Mouse (Mus musculus) spleen, postnatal 4 days (tissue): ENCODE measurements around the gene Gsdma.
A peak's percentile ranks its signal among the peaks of the same experiment; 100 is the strongest.
"Not testable (repeated sequence)": the region's sequence is repeated elsewhere in the genome, so short reads cannot be mapped to it uniquely, and the experiment has no call there.

Experiments used
- DNase-seq, 2 experiments: peaks; one replicate each; pipeline ENCODE4 v3.0.0; 2022; ENCODE audit warnings: low spot score in 2 of 2

The Gsdma gene

DNA sequence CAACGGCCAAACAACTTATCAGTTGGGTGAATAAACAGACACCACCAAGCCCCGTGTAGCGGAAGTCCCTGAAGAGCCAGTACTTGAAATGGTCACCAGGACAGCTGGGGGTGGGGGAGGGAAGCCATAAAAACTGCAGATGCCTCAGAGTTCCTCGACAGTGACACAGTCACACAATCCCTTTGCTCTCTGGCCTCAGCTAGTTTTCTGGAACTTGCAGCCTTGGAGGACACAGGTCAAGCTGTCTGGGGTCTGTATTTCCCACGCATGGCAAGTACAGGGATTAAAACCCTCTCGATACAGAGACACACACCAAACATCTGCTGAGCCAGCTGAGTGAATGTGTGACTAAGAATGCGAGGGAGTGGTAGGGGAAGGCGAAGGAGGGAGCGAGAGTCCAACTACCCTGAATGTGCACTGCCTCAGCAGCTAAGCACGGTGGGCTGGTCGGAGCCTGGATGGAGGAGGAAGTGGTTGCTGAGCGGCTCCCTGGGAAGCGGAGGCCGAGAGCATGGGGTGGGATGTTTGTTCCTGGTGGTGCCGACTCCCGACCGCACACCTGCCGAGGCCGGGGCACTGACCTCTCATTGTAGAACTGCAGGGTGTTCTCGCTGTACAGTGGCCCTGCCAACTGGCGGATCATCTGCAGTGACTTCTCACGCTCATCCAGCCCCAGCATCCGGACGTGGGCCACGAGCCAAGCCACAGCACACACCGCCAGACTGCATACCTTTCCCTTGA, 45.0 kb downstream of the Gsdma start:
- DNase-seq, result no peak

- DNase-seq, result peak; percentile 77 to 93
Measured at GRCm38 (mm10) chr11:98710416-98711045, 46.4 kb downstream of the Gsdma start.

GRCm38 (mm10) chr11:98711046-98711434, 46.9 kb downstream of the Gsdma start:
- DNase-seq, result peak in 1 of 2 experiments; percentile 58

DNA sequence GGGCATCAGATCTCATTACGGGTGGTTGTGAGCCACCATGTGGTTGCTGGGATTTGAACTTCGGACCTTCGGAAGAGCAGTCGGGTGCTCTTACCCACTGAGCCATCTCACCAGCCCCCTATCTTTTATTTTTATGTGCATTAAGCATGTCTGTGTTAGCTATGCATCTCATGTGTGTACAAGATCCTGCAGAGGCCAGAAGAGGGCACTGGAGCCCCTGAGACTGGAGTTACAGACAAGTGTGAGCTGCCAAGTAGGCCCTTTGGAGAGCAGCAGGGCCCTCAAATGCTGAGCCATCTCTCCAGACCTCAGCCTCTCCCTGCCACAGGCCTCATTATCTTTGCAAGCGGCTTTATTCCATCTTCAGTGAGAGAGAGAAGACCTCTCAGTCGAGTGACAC, 47.9 kb downstream of the Gsdma start:
- DNase-seq, result not testable (repeated sequence)

- peak in 1 of 2 experiments; percentile 63 for DNase-seq
Measured at GRCm38 (mm10) chr11:98713703-98714102, 49.6 kb downstream of the Gsdma start.

GRCm38 (mm10) chr11:98715946-98716345, 51.8 kb downstream of the Gsdma start:
- peak in 1 of 2 experiments; percentile 57 for DNase-seq

GRCm38 (mm10) chr11:98717904-98718303, 53.8 kb downstream of the Gsdma start:
- peak; percentile 66 to 88 for DNase-seq

GRCm38 (mm10) chr11:98720756-98721155, 56.6 kb downstream of the Gsdma start:
- no peak for DNase-seq

DNA sequence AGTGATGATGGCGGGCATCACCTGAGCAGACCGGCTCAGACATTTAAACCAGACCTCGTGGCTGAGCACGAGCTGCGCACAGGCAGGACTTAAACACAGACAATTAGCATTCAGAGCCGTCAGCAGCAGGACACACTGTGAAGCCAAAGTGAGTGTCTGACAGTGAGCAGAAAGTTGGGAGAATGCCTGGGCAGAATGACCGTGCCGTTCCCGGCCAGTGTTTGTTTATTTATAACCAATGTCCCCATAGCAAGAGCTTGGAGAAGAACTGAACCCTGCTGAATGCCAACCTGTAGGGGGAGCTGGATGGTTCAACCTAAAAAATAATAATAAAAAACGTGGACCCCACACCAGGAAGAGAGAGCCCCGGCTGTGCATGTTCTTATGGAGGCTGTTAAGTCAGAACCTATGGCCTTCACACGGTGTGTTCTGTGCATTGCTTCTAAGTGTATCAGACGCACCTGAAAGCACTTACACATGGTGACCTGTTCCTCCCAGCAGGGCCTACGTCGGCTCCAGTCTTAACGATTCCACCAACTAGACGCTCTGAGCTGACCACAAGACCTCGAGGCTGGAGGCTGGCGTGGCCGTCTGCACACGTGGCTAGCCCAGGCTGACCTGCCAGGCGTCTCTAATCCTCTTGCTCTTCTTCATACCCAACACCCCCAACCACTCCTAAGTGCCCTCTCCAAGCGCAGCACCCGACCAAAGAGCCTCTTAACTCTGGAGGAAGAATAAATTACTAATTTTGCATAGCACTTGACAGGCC, 57.5 kb downstream of the Gsdma start:
- DNase-seq, result peak in 1 of 2 experiments; percentile 58

GRCm38 (mm10) chr11:98723098-98723497, 58.9 kb downstream of the Gsdma start:
- DNase-seq, result no peak

- peak in 1 of 2 experiments; percentile 58 for DNase-seq
Measured at GRCm38 (mm10) chr11:98725926-98726506, 61.9 kb downstream of the Gsdma start.
